Mouse (Mus musculus) neural tube, embryonic 14.5 days (tissue): ENCODE data around the gene Mycbp2. TPM values are rescaled to one million over a fixed set of nuclear protein-coding genes. Genes with fewer than 3 reads are reported as not detected.

Experiments
- ATAC-seq: fragments of 200-750 bp; cut with Nextera tagmentation; 2 replicates; pipeline ENCODE4 v1.8.0; 2017; ENCODE audit warnings: low read depth, mild to moderate bottlenecking, moderate TSS enrichment, moderate library complexity
- H3K27ac ChIP-seq: fragments of 300-500 bp; sonication (generic); 2 replicates; pipeline ENCODE4 v1.5.1; 2014; ENCODE audit warnings: low read depth, mild to moderate bottlenecking, control low read depth, low read length, moderate library complexity, mixed read lengths
- H3K27me3 ChIP-seq: fragments of 300-500 bp; sonication (generic); 2 replicates; pipeline ENCODE4 v1.6.1; 2014; ENCODE audit warnings: low read length; ENCODE audit not compliant: control insufficient read depth, insufficient read depth
- H3K36me3 ChIP-seq: fragments of 300-500 bp; sonication (generic); 2 replicates; pipeline ENCODE4 v1.6.1; 2014; ENCODE audit warnings: low read length, mixed read lengths; ENCODE audit not compliant: control insufficient read depth, insufficient read depth
- H3K4me1 ChIP-seq: fragments of 300-500 bp; sonication (generic); 2 replicates; pipeline ENCODE4 v1.6.1; 2014; ENCODE audit warnings: low read length; ENCODE audit not compliant: control insufficient read depth, insufficient read depth
- H3K4me2 ChIP-seq: fragments of 300-500 bp; sonication (generic); 2 replicates; pipeline ENCODE4 v1.6.1; 2014; ENCODE audit warnings: mild to moderate bottlenecking, low read depth, low read length, control low read depth
- H3K4me3 ChIP-seq: fragments of 300-500 bp; sonication (generic); 2 replicates; pipeline ENCODE4 v1.5.1; 2014; ENCODE audit warnings: low read depth, low read length, control low read depth, mixed read lengths
- H3K9ac ChIP-seq: fragments of 300-500 bp; sonication (generic); replicated peaks from 2 replicates; pipeline ENCODE4 v1.6.1; 2014; ENCODE audit warnings: low read depth, mild to moderate bottlenecking, control low read depth, low read length, mixed read lengths
- H3K9me3 ChIP-seq: fragments of 300-500 bp; sonication (generic); 2 replicates; pipeline ENCODE4 v1.6.1; 2016; ENCODE audit warnings: low read length; ENCODE audit not compliant: control insufficient read depth
- WGBS: fragments of 180-500 bp; shearing (Covaris S2); extraction: QIAGEN DNeasy Blood & Tissue Kit; methylation state at CpG from one replicate; pipeline ENCODE4 v1.1.7; 2014; 5-methylcytosine and 5-hydroxymethylcytosine counted together
- polyA plus RNA-seq: library from polyadenylated mRNA; unstranded; fragments of >200 nt; fragmentation: Nextera tagmentation; extraction: Ambion mirVana; gene quantifications from 2 replicates; pipeline ENCODE4 v1.2.1, GENCODE M21; 2014

Gene Mycbp2
- polyA plus RNA-seq, 1 experiment from 2014 or later, result 93.7 TPM

- Histone ChIP-seq H3K4me1 (no peaks in the 10 kb centered on the region), H3K36me3 (no peaks in the 10 kb centered on the region), H3K4me2 (no peak overlapping the region), H3K27me3 (no peaks in the 10 kb centered on the region), H3K4me3 (no peak overlapping the region), H3K27ac (no peak overlapping the region), H3K9me3 (no peaks in the 10 kb centered on the region), H3K9ac (no peak overlapping the region)
- no peak for ATAC-seq
- 73% methylated on average over 3 of the region's 3 CpGs for WGBS
These were observed 9.5 kb upstream of the Mycbp2 start for GRCm38 (mm10) chr14:103356066-103356465.

GRCm38 (mm10) chr14:103354396-103355352 is 8.1 kb upstream of the Mycbp2 start:
- no peaks in the 10 kb centered on the region for H3K4me1 ChIP-seq
- no peaks in the 10 kb centered on the region for H3K36me3 ChIP-seq
- WGBS, result 38% methylated on average over 17 of the region's 18 CpGs
- H3K9ac ChIP-seq, result no peak overlapping the region
- H3K9me3 ChIP-seq, result no peaks in the 10 kb centered on the region
- ATAC-seq, result no peak
- H3K4me3 ChIP-seq, result no peak overlapping the region
- no peak overlapping the region for H3K4me2 ChIP-seq
- no peaks in the 10 kb centered on the region for H3K27me3 ChIP-seq
- no peak overlapping the region for H3K27ac ChIP-seq

GRCm38 (mm10) chr14:103345858-103346728 is 521 bp downstream of the Mycbp2 start:
- no peaks in the 10 kb centered on the region for H3K36me3 ChIP-seq
- WGBS, result under 1% methylated on average over 48 of the region's 83 CpGs
- H3K4me2 ChIP-seq, result peak overlapping the region; percentile 59
- peaks cover 18% of the 10 kb centered on the region for H3K4me1 ChIP-seq
- peak overlapping the region; percentile 94 for H3K27ac ChIP-seq
- H3K4me3 ChIP-seq, result peak overlapping the region; percentile 59
- peak; percentile 69 for ATAC-seq
- no peaks in the 10 kb centered on the region for H3K9me3 ChIP-seq
- H3K9ac ChIP-seq, result peak overlapping the region; percentile 90
- H3K27me3 ChIP-seq, result no peaks in the 10 kb centered on the region

GRCm38 (mm10) chr14:103345486-103345857 is 1.1 kb downstream of the Mycbp2 start:
- peaks cover 18% of the 10 kb centered on the region for H3K4me1 ChIP-seq
- no peaks in the 10 kb centered on the region for H3K36me3 ChIP-seq
- H3K27me3 ChIP-seq, result no peaks in the 10 kb centered on the region
- peak overlapping the region; percentile 49 for H3K4me2 ChIP-seq
- H3K9me3 ChIP-seq, result no peaks in the 10 kb centered on the region
- no peak for ATAC-seq
- WGBS, result 2% methylated on average over 6 of the region's 6 CpGs
- peak overlapping the region; percentile 90 for H3K9ac ChIP-seq
- peak overlapping the region; percentile 59 for H3K4me3 ChIP-seq
- peak overlapping the region; percentile 94 for H3K27ac ChIP-seq

GRCm38 (mm10) chr14:103345011-103345410 is 1.6 kb downstream of the Mycbp2 start:
- H3K27me3 ChIP-seq, result no peaks in the 10 kb centered on the region
- ATAC-seq, result no peak
- H3K4me3 ChIP-seq, result peak overlapping the region; percentile 59
- no peak overlapping the region for H3K27ac ChIP-seq
- WGBS, result 49% methylated on average over 2 of the region's 2 CpGs
- peaks cover 18% of the 10 kb centered on the region for H3K4me1 ChIP-seq
- peak overlapping the region; percentile 90; the same call in 1 of the 2 replicates for H3K9ac ChIP-seq
- peak overlapping the region; percentile 49 for H3K4me2 ChIP-seq
- H3K9me3 ChIP-seq, result no peaks in the 10 kb centered on the region
- H3K36me3 ChIP-seq, result no peaks in the 10 kb centered on the region

- peak overlapping the region; percentile 9 for H3K4me2 ChIP-seq
- no peak for ATAC-seq
- 62% methylated on average over 5 of the region's 5 CpGs for WGBS
- H3K9me3 ChIP-seq, result no peaks in the 10 kb centered on the region
- H3K36me3 ChIP-seq, result no peaks in the 10 kb centered on the region
- no peak overlapping the region for H3K27ac ChIP-seq
- no peak overlapping the region for H3K9ac ChIP-seq
- no peaks in the 10 kb centered on the region for H3K27me3 ChIP-seq
- peaks cover 18% of the 10 kb centered on the region for H3K4me1 ChIP-seq
- H3K4me3 ChIP-seq, result no peak overlapping the region
These were observed 2.8 kb downstream of the Mycbp2 start for GRCm38 (mm10) chr14:103343791-103344190.

- H3K4me2 ChIP-seq, result no peak overlapping the region
- H3K27ac ChIP-seq, result no peak overlapping the region
- no peak for ATAC-seq
- no peak overlapping the region for H3K9ac ChIP-seq
- no peaks in the 10 kb centered on the region for H3K27me3 ChIP-seq
- no peaks in the 10 kb centered on the region for H3K36me3 ChIP-seq
- H3K4me1 ChIP-seq, result peaks cover 18% of the 10 kb centered on the region
- H3K9me3 ChIP-seq, result no peaks in the 10 kb centered on the region
- WGBS, result 87% methylated on average over 1 of the region's 1 CpGs
- no peak overlapping the region for H3K4me3 ChIP-seq
These were observed 5.0 kb downstream of the Mycbp2 start for GRCm38 (mm10) chr14:103341385-103342294.

GRCm38 (mm10) chr14:103312926-103313325 is 33.7 kb downstream of the Mycbp2 start:
- no peak for ATAC-seq
- Histone ChIP-seq H3K4me1 (no peaks in the 10 kb centered on the region), H3K27me3 (no peaks in the 10 kb centered on the region), H3K36me3 (peaks cover 17% of the 10 kb centered on the region), H3K9me3 (no peaks in the 10 kb centered on the region; the same call in 1 of the 2 replicates), H3K9ac (no peak overlapping the region), H3K27ac (no peak overlapping the region), H3K4me3 (no peak overlapping the region), H3K4me2 (no peak overlapping the region)
- WGBS, result 96% methylated on average over 4 of the region's 4 CpGs
